Mouse (Mus musculus) splenic B cell, adult 2 months (primary cell): ENCODE measurements around the gene Cyp2d22.
A peak's percentile ranks its signal among the peaks of the same experiment; 100 is the strongest.
"Not testable (repeated sequence)": the region's sequence is repeated elsewhere in the genome, so short reads cannot be mapped to it uniquely, and the experiment has no call there.

Experiments
- DNase-seq: peaks from one replicate; pipeline ENCODE4 v3.0.0-alpha.2; 2011; ENCODE audit warnings: low read depth, low spot score
- H3K27me3 ChIP-seq: 2 replicates; pipeline ENCODE4 v1.6.1; 2012; ENCODE audit warnings: mild to moderate bottlenecking, low read length, moderate library complexity, mixed read lengths; ENCODE audit not compliant: control insufficient read depth, poor library complexity, insufficient read depth, severe bottlenecking
- H3K36me3 ChIP-seq: 2 replicates; pipeline ENCODE4 v1.6.1; 2012; ENCODE audit warnings: mild to moderate bottlenecking, low read length, moderate library complexity, mixed read lengths; ENCODE audit not compliant: control insufficient read depth, poor library complexity, insufficient read depth, severe bottlenecking

Cyp2d22 gene

GRCm38 (mm10) chr15:82363801-82364200, 16.3 kb downstream of the Cyp2d22 start:
- H3K27me3 ChIP-seq, DNase-seq, H3K36me3 ChIP-seq: not testable (repeated sequence)

- Histone ChIP-seq H3K36me3 (no peaks in the 10 kb centered on the region), H3K27me3 (no peaks in the 10 kb centered on the region)
- DNase-seq = no peak
Observed at GRCm38 (mm10) chr15:82362234-82362633, 17.8 kb downstream of the Cyp2d22 start.

GRCm38 (mm10) chr15:82361459-82362018, 18.5 kb downstream of the Cyp2d22 start:
- DNase-seq = no peak
- H3K27me3 ChIP-seq = no peaks in the 10 kb centered on the region
- no peaks in the 10 kb centered on the region for H3K36me3 ChIP-seq

- DNase-seq = no peak
- Histone ChIP-seq H3K27me3 (no peaks in the 10 kb centered on the region), H3K36me3 (no peaks in the 10 kb centered on the region)
Observed at GRCm38 (mm10) chr15:82358431-82359260, 21.4 kb downstream of the Cyp2d22 start.

- no peaks in the 10 kb centered on the region for H3K27me3 ChIP-seq
- DNase-seq = peak; percentile 100
- peaks cover 9% of the 10 kb centered on the region for H3K36me3 ChIP-seq
Observed at GRCm38 (mm10) chr15:82354126-82354945, 25.7 kb downstream of the Cyp2d22 start, which contains the start of gene Ndufa6. Gene Ndufa6 (minus strand): TSS chr15:82354322.

- Histone ChIP-seq H3K27me3 (no peaks in the 10 kb centered on the region), H3K36me3 (peaks cover 11% of the 10 kb centered on the region)
- no peak for DNase-seq
Observed at GRCm38 (mm10) chr15:82353745-82354113, 26.3 kb downstream of the Cyp2d22 start.

GRCm38 (mm10) chr15:82353078-82353744, 26.8 kb downstream of the Cyp2d22 start:
- DNase-seq = no peak
- H3K27me3 ChIP-seq = no peaks in the 10 kb centered on the region
- H3K36me3 ChIP-seq = peaks cover 11% of the 10 kb centered on the region

GRCm38 (mm10) chr15:82351480-82351879, 28.6 kb downstream of the Cyp2d22 start:
- peaks cover 11% of the 10 kb centered on the region for H3K36me3 ChIP-seq
- H3K27me3 ChIP-seq = no peaks in the 10 kb centered on the region
- DNase-seq = no peak

- DNase-seq = no peak
- Histone ChIP-seq H3K36me3 (peaks cover 11% of the 10 kb centered on the region), H3K27me3 (no peaks in the 10 kb centered on the region)
Observed at GRCm38 (mm10) chr15:82350349-82350748, 29.7 kb downstream of the Cyp2d22 start.

- no peak for DNase-seq
- Histone ChIP-seq H3K27me3 (no peaks in the 10 kb centered on the region), H3K36me3 (peaks cover 11% of the 10 kb centered on the region)
Observed at GRCm38 (mm10) chr15:82348999-82349341, 31.1 kb downstream of the Cyp2d22 start.

GRCm38 (mm10) chr15:82348258-82348998, 31.6 kb downstream of the Cyp2d22 start:
- no peaks in the 10 kb centered on the region for H3K27me3 ChIP-seq
- no peak for DNase-seq
- peaks cover 11% of the 10 kb centered on the region for H3K36me3 ChIP-seq

GRCm38 (mm10) chr15:82347852-82348251, 32.2 kb downstream of the Cyp2d22 start:
- no peaks in the 10 kb centered on the region for H3K27me3 ChIP-seq
- peaks cover 11% of the 10 kb centered on the region for H3K36me3 ChIP-seq
- DNase-seq = no peak

- Histone ChIP-seq H3K27me3 (no peaks in the 10 kb centered on the region), H3K36me3 (peaks cover 11% of the 10 kb centered on the region)
- DNase-seq = no peak
Observed at GRCm38 (mm10) chr15:82347303-82347676, 32.8 kb downstream of the Cyp2d22 start.
